Mouse (Mus musculus) adrenal gland, postnatal 25 days (tissue): Measurements from ENCODE around the gene Tff2. TPM values are rescaled to one million over a fixed set of nuclear protein-coding genes. Genes with fewer than 3 reads are reported as not detected.

Source experiments
- DNase-seq: peaks from one replicate; pipeline ENCODE4 v3.0.0; 2021; ENCODE audit warnings: mixed read lengths
- total RNA-seq: library from RNA; stranded (reverse); gene quantifications from 2 replicates; pipeline ENCODE4 v1.2.3, GENCODE M21; 2021

Gene Tff2
- total RNA-seq, 1 experiment from 2014 or later, result not detected

DNA sequence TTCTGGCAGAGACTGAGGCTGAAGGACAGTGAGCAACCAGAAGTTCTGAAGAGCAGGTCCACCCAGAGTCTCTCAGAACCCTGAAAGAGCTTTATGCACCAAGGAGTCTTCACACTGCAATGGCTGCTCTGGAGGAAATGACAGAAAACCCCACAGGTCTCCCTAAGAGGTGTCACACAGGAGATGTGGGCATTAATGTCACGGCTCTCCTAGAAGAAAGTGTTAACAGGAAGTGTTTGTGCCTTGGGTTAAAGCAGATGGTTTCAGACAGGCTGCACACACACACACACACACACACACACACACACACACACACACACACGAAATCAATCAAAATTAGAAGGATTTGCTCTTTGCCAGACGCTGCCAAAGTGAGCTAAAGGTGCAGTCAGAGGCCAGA lies 7.8 kb downstream of the Tff2 start:
- no peak for DNase-seq

DNA sequence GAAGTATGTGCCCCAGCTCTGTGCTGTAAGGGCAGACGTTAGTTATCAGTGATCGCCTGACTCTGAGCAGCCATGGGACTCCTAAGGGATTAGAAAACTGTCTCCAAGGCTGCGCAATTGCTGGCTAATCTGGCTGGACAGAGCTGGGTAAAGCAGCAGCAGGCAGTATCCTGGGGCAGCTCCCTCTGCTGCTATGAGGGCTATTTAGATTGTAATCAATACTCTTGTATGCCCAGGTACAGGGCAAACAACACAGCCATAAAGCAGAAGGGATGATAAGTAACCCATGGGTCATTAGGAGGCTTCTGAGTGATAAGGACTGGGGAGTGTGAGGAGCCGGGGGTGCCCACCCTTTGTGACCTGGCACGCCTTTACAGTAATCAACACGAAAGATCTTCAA lies 9.2 kb downstream of the Tff2 start:
- no peak for DNase-seq

DNA sequence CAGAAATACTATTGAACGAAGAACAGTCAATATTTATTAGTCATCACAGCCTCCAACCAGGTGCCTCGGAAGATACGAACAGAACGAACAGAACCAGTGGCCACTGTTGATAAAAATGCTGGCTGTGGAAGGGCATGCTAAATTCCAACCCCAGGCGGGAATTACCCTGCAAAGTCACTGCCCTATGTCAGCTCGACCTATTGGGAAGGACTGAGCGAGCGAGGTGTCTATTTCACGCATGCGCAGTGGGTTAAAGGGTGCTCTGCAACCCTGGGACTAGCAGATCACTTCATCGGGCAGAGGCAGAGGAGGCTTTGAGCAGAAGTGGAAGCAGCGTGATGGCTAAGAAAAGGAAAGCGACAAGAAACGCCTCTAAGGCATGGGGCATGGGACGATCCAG lies 10.3 kb downstream of the Tff2 start:
- no peak for DNase-seq

DNA sequence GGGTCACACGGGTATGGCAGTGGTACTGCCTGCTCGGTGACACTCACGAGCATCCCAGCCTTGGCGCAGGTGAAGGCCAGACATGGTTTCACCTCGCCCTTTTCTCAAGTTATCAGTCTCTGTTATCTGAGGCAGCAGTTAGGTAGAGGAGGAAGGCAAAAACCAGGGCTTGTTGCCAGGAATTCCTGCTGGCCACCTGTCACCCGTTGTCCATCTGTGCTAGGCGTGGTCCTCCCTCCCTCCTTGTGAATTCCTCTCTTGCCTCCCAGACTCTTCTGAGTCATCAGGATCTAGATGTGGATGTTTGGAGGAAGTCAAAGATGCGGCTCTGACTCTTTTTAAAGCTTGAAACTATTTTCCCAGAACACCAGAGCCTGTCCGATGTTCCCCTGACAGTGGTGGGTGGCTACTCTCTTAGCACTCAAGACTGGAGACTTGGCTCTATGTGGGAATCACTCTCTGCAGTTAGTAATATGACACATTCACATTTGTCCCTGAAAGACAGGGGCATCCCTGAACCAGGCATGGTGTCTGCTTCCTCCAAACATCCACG lies 12.7 kb downstream of the Tff2 start:
- no peak for DNase-seq

DNA sequence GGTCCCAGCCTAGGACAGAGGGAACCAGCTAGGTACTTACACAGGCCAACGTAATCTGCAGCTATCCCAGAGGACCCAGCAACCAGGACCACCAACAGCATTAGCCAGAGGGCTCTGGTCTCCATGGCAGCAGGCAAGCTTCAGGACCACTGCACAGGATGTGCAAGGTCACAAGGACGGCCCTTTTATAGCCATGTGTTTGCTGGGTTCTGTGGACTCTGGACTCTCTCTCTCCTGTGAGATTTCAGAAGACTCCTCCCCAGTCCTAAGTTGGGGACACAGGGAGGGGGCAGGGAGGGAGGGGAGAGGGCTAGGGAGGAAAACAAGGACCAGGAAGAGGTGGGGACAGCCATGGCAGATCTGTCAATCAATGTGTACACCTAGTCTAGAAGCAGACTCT lies 14.6 kb downstream of the Tff2 start, which contains the start of gene Tff3:
Tff3 (minus strand) TSS at position 195 of the 400 bp plus-strand sequence.
- no peak for DNase-seq

DNA sequence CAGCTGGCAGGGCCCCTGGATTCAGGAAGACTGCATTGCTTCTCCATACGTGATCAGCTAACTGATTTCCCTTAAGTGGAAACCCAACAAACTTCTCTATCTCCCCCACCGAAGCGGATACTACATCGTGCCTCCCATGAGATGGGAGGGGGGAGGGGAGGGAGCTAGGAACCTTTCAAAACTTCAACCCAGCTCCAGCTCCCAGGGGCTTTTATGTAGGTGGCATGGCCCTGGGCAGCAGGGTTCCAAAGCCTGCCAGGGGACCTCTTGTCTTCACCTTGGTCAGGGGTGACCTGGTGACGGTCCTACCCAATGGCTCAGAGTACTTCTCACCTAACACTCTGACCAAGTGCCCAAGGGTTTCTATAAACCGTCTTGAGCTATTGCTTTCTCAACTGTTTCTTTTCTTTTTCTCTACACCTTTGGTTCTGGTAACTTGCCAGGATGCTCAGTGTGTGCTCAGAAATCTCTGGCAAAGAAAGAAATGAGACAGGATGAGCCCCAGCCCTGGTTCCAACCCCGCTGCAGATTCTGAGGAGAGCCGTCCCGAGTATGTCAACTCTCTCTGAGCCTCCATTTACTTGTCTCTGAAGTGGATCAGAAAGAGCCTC lies 15.3 kb downstream of the Tff2 start:
- DNase-seq, result no peak

DNA sequence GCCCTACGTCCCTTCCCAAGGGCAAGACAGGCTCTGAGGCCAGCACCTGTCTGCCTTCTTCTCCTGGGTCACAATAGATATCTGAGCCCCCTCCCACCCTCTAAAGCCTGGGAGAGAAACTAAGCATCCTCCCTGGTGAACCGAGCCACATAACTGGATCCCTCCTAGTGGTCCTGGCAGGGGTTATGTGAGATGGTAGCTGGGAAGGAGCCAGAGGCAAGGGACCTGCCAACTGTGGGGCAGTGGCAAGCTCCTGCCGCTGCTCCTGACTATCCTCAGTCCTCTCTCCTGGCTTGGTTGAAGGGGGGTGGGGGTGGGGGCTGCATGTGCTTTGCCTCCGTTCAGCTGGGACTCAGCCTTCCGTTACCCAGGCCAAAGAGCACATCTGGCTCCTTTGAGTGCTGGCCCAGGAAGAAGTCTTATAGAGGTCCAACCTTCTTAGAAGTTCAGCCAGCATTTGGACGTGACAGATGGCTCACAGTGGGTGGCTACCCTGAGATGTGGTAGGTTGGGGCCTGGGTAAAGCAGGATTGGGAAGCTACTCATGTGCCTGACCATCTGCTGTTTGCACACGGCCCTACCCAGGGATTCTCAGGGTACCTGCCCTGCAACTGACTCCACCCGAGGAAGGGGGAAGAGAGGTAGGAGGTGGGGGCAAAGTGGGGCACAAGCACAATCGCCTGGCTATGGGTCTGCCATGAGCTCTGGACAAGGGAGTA lies 18.4 kb downstream of the Tff2 start:
- DNase-seq, result no peak

DNA sequence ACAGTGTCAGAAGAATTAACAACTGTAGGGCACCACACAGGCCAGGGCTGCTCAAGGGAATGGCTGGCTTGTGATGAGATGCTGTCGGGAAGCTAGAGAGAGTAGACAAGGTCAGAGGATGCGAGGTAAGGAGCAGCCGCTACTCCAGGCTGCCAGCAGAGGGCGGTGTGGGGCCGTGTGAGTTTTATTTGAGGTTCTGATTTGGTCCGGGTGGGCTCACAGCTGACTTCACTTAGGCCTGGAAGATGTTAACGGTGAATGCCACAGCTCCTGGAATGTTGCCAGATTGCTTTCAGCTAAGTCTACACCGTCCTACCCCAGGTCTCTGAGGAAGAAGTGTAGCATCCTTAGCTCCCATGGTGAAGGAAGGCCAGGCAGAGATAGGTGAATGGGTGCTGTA lies 22.1 kb downstream of the Tff2 start:
- DNase-seq, result peak; percentile 49

DNA sequence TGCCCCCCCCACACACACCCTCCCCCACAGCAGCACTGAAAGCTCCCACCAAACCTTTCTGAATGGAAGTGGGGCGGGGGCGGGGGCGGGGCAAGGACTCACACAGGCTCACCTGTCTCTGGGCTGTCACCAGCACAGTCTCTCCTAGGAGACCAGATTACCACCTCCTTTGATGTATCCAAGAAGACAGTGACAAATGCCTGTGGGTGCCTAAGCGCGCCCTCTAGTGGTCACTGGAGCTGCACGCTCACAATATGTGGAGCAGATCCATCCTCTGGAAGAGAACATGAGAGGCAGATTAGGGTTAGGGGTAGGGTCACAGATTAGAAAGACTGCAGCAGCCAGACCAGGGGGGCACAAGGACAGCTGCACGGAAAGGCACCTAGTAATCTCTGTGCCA lies 24.7 kb downstream of the Tff2 start:
- DNase-seq, result peak; percentile 79

DNA sequence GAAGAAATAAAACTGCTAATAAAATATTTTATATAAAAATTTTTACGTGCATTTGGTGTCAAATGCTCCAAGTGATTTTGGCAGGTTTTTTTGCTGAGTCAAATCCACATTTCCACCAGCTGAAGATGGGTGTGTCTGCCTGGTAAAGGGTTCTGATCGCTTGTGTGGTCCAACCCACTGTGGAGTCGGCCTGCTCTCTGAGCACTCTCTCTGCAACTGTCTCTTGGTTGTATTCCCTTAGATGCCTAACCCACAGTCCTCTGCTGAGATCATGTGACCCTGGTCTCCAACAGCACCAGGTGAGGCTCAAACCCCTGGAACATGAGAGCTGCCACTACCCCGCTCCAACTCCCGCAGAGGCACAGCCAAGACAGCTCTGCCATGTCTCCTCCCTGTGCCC lies 26.1 kb downstream of the Tff2 start:
- DNase-seq, result no peak

DNA sequence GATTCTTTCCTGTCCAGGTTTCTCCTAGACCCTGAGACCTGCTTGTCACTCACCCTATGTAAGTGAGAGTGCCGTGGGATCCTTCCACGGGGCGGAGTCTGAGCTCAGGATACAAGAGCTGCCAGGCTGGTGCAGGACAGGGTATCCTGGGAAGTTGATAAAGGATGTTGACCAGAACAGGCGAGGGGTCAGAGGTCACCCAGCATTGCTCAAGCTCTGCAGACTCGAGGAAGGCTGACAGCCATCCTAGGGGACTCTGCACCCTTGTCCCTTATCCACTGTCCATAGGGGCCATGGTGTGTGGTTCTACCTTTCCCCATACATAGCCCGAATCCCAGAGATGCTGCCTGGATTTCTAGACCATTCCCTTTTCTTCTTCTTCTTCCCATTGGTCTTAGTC lies 28.0 kb downstream of the Tff2 start:
- no peak for DNase-seq

DNA sequence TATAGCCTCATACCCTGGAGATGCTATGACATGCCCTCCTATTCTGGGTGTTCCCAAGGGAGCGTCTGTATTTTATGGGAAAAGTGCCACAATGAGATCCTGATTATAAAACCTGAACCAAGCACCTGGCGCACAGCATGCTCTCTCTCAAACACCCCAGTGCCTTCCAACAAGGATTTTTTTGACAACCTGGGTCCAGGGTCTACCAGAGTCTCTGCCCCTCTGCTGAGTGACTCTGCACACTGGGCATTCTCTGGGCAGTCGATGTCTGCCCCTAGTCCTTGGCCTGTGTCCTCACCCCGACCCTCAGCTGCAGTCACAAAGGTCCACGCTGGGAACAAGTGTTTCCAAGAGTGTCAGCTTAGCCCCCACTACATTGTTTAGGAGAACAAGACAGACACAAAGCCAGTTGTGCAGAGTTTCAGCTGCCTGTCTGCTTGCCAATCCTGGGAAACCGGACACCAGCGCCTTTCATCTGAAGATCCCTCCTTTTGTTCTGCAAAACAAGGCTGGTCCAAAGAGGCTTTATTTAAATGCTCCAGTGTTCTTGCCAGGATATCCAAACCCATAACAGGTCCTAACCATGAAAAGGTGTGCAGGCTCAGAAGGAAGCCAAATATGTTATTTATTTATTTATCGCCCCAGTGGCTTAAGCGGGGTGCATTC lies 30.8 kb downstream of the Tff2 start:
- no peak for DNase-seq

DNA sequence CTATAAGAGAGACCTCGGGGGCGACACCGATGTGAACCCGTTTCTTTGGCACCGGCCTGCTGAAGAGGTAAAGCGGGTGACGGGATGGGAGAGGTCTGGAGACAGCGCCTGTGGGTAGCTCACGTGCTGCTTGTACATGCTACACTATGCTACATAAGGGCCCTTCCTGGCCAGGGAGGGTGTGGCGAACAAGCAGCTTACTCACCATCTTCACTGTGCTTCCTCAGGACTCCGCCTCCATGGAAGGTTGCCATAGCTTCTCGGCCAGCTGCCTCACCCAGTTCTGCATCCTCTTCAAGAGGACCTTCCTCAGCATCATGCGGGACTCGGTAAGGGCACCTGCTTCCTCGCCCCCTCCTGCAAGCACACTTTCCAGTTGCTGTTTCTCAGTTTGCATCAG lies 35.7 kb downstream of the Tff2 start:
- no peak for DNase-seq

DNA sequence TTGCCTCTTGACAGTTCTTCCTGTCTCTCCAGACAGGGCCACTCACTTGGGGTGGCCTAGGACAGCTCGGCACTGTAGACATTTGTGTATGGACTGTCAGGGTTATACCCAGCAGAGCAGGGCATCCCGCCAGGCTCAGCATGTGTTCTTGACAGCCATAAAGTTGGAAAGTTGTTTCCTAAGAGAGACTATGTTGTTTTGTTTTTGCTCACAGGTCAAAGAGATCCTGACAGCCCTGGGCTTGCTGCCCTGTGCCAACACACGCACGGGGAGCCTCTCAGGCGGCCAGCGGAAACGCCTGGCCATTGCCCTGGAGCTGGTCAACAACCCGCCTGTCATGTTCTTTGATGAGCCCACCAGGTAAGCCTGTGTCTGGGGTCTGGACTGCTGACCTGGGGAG lies 40.3 kb downstream of the Tff2 start:
- no peak for DNase-seq

DNA sequence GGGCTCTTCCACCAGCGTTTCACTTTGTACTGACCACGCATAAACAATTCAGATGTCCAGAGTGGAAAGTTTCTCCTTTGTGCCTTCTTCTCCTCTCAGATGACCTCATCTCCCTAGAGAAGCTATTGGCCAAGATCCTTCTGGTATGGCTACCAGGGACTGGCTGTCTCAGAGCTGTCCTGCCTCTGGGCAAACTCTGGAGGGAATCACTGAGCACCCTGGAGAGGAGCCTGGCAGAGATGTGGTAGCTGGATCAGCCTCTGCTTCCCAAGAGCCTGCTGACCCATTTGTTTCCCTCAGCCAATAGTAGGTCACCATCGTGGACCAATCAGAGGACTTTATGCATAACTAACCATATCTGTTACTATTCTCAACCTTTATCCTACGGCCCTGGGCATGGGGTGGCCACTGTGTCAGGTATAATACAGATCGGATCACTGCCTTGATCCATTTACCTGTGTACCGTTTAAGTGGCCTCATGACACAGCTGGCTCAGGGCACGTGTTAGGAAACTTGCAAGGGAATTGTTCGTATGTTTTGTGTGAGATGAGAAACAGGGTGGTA lies 41.0 kb downstream of the Tff2 start:
- DNase-seq, result no peak

DNA sequence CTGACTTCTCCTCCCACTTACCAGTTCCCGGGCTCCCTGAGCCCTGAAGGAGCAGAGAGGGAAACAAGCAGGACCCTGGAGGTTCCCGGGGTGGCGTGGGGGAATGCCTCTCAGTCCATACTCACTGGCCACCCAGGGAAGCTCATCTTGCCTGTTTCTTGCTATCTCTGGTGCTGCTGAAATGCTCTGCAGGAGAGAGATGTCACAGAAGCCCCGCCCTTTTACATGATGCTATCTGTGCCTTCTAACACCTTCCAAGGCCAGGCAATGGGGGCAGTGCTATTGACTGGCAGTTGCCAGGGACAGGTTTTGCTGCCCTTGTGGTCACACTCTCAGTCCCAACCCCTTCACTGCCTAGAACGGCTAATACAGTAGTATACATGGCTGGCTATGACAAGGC lies 45.3 kb downstream of the Tff2 start:
- no peak for DNase-seq

DNA sequence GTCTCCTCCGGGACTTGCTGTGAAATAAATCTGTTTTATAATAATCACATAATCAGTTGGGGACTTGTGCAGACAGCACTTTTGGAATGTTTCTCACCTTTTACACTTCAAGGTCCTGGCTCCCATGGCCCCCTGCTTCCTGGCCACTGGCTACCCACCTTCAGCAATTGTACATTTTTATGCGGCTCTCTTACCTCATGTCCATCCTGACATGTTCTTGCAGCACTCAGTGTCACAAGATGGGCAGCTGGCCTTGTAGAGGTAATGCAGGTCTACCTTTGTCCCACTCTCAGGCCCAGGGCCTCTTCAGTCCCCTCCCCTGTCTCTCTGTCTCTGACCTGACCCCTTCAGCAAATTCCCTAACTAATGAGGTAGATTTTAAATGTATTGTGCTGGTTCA lies 47.2 kb downstream of the Tff2 start:
- DNase-seq, result no peak

DNA sequence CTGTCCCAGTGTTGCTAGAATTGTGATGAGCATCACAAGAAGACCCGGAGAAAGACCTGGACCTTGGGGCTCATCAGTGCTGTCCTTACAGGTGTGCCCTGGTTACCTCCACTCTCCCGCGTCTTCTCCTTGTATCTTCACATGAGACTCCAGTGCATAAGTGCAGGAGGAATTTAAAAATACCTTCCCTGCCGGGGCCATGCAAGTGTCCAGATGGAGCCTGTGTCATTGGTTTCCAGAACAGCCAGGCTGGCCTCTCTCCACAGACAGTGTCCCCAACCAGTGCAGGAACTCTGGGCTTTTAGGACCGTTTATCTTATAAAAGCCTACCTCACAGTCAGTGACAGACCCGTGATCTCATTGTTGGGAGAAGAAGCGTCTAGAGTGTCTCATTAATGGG lies 48.5 kb downstream of the Tff2 start:
- DNase-seq, result no peak

DNA sequence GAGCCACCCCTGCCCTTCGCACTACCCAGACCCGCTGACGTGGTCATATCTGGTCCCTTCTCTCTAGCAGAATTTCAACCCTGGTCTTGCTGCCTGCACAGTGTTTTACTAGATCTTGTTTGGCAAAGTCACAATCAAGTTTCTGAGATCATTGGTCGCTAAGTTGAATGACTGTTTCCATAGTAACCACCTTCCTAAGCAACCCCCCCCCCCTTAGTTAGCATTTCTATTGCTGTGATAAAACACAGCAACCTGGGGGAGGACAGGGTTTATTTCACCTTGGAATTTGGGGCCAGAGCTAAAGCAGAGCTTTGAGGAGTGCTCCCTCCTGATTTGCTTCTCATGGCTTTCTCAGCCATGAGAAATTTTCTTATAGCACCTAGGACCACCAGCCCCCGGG lies 49.3 kb downstream of the Tff2 start:
- no peak for DNase-seq
